Mouse (Mus musculus) yolk sac, embryonic 10.5 days (tissue): ENCODE results near the gene Acad8.

Experiments used
- DNase-seq: peaks from one replicate; pipeline ENCODE4 v3.0.0-alpha.2; 2017; ENCODE audit warnings: low spot score

Gene Acad8

DNA sequence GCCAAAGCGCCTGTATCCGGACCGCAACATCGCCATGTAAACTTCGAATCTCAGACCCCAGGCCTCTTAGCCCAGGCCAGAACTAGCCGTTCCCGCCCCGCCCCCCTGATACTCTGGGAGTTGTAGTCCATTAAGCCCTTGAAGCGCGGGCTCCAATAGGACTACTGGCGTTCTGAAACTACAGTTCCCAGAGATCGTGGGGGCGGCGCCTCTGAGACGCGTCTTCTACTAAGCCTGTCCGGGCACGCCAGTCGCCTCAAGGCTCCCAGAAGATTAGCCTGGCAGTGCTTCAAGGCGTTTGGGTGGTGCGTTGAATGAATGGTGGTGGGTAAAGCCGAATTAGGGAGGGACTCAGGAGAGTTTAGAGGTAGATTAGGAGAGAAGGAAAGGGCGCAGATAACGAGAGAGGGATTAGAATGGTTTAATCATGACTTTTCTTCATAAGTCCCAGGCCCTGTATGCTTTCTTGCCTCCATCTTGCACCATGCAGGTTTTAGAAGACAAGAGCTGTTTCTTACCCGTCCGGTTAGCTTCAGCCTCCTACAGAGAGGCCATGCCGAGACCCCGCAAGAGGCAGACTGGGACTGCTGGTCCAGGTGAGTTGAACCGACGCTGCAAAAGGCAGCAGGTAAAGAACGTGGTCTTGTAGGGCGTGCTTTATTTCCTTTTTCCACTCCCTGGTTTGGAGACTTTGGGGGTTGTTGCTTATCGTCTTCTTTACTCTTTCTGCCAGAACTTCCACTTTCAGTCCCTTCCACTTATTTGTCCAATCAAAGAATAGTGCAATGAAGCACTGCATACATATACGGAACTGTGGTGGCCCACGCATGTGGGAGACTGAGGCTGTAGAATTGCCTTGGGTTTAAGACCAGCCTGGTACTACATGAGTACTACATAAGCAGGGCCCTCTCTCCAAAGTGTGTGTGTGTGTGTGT, at the start of gene Acad8, which contains the start of gene Thyn1:
TSS of gene Acad8 (minus strand) at position 106 of the 935 bp plus-strand sequence.
TSS of gene Thyn1 (plus strand) at position 250 of the 935 bp plus-strand sequence.
- DNase-seq, result peak; percentile 96

DNA sequence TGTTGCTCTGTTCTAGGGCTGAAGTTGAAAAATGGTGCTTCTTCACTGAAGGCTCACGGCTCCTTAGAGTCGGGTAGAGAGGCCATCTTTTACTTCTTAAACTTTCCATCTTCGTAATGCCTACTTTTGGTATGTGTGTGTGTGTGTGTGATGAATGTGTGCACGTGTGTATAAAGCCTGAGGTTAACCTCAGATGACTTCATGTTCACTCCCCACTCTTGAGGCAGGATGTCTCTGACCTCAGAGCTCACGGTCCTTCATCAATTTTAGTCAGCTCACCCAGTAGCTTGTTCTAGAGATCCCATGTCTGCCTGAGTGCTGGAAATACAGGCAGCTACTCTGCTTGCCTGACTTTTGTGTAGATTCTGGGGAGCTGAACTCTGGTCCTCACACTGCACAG, 44.5 kb upstream of the Acad8 start:
- DNase-seq, result no peak

DNA sequence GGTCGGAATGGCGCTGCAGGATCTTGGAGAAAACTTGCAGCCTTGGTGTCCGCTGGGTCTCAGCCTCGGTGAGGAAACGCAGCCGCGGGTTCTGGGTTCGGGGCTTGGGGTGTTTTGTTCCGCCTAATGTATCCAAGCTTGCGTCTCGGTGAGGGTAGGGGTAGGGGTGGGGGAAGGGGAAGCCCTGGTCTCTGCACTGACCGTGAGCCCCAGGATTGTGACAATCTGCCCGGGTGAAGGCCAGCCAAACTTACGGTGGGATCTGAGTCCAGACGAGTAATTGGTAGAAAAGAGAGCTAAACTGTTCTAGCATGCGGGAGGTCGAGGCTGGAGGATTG, 31.4 kb upstream of the Acad8 start:
- DNase-seq, result no peak

DNA sequence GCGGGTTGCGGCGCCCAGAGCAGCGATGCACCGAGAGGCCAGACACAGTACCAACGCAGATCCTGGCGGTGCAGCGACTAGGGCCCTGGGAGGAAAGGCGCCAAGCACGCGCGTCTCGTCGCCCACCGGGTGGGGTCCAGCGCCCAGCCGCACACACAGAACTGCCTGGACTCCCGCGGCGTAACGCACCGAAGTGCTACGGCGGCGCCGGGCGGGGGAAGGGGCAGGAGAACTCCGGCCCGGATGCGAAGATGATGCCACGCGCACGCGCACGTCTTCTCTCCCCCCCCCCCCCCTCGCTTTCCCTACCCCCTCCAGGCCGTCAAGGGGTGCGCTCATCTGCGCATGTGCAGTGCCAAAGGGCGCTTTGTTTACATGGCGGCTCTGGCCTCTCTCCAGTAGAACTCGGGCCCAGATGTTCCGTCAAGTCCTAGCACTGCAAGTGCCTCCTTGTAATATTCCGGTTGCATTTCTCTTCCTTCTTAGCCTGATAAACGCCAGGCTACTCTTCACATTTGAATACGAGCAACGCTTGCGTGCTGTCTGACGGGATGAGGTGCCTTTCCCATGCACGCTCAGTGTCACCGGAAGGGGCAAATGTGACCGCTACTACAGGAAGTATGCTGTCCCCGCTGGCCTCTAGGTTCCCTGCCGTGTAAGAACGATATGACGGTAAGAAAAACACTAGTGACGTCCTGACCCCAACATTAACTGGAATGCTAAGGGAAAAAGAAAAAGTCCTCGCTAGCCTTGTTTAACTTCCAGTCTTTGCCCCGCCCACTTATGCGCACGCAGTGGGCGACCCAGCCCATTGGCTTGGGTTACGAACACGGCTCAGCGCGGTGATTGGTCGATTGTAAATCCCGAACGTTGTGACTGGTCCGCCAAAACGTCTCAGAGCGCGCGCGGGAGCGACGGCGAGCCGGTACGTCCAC, 30.7 kb upstream of the Acad8 start, which contains the start of the genes Vps26b and Ncapd3:
TSS of gene Vps26b (minus strand) at position 238 of the 935 bp plus-strand sequence.
TSS of gene Ncapd3 (plus strand) at position 348 of the 935 bp plus-strand sequence.
- peak; percentile 93 for DNase-seq

DNA sequence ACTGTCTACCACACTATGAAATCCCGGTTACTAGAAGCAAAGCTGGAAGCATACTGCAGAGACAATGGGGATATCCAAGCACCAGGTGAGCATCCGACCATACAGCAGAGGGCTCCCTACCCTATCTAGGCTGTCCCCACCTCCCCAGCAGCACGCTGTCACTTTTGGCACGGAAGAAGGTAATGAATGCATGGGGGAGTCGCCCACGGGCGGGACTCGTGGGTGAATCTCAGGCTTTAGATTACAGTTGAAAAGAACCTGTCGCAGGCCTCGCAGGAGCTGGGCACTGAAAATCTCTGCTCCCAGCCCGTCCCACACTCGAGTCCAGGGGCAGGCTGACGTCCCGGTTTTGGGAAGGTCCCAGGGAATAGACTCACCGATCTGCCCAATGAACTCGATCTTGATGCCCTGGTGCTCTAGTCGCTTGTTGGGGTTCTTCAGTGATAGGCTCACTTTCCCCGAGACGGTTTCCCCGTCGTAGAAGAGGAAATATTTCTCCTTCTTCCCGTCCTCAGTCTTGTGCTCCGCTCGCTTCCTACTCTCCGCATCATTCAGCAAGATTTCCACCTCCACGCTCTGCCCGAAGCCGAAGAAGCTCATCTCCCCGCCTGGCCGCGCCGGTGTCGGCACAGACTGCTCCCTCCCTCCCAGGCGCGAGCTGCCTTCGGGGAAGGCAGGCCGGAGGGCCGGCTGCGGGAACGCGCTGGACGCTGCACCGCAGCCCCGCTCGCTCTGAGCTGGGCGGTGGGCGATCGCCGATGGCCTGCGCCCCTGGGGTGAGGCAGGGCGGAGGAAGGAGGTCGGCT, 29.9 kb upstream of the Acad8 start:
- peak; percentile 18 for DNase-seq

DNA sequence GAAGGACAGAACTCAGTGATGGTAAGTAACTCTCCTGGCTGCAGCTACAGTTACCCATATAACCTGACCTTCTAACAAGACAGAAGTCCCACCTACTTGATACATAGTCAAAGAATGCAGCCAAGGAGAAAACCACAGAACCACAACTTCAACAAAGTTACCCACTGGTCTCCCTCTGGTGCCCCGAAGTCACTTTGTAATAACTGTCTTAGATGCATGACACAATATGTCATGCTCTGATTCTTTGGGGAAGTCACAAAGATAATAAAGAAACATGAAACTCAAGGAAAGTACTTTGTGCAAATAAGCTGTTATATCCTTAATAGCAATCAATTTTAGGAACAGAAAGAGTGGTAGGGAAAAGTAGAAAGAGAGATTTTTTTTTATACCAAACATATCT, 27.3 kb upstream of the Acad8 start:
- DNase-seq, result no peak

DNA sequence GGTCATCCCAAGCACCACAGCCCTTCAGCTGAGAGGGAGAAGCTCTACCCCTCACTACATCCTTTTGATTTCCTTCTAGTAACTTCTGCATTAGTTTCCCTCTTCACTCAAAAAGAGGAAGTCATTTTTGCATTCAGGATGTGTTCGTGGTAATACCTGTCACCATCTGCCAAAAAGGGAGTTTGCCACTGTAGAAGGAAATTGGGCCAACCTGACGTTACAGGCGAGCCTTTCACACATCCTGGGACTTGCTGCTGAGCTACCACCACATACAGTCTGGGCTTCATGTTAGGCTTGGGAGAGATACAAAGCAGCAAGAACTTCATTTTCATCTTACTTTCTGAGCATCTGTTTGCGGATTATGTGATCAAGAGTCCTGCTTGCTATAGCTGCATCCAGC, 24.3 kb upstream of the Acad8 start:
- no peak for DNase-seq

DNA sequence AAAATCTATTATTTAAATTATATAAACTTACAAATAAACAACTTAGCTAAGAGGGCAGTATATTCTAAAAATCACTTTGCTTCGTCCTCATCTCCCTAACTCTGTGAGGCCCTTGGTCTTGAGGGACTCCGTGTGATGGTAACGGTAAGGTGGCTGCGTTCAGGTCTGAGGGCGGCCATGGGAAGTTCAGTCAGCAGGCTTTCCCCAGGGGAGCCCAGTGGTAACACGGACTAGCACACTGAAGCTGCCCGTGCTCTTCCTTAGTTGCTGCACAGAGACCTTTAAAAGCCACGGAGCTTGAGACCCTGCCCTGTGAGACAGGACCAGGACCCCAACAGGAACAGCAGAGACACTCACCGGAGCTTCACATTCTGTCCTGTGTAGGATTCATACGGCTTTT, 19.6 kb upstream of the Acad8 start:
- no peak for DNase-seq

DNA sequence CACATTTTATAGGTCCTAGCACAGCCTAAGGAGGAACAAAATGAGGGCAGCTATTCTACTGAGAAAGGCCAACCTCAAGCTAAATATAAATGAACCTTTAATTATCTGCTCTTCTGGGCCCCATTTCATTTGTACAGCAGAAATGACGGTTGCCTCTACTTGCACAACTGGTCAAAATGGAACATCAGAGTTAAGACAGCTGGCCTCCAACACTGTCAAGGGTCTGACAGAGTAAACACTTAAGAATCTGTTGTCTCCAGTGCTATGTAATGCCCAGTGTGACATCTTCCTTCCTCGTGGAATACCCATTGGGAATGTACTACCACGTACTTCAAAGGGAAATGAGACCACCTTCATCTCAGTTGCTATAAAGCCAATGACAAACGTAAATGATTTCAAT, 12.2 kb upstream of the Acad8 start:
- DNase-seq, result no peak

DNA sequence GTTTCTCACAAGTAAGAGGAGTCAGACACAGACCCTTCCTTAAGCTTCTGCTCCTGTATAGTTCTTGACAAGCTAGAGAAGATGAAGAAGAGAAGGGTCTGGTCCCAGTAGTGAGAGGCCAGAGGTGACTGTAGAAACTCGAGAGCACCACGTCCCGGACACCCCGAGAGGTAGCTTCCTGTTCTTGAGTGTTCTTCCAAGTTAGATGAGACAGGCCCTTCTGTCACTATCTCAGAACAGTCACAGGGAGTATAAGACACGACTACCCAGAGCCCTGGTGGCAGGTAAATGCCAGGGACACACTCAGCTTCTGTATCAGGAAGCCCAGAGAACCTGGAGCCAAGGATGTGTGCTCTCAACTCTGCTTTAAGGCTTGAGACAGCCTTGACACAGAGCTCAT, 9.9 kb upstream of the Acad8 start:
- no peak for DNase-seq

DNA sequence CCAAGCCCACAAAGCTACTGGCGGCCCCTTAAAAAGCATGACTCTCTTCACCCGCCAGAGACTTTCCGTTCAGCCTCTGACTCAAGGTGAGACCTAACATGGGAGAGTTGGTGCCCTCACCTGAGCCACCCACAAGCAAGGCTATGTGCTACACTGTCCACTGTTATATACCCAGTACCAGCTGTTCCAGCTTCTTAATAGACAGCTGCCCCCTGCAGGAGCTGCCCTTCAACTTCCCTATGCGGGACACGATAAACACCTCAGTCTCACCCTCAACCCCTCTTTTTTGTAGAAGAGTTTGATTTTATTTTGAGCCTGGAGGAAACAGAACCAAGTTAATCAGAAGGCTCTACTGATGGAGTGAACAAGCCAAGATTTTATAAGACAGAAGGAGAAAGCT, 7.5 kb upstream of the Acad8 start:
- no peak for DNase-seq

DNA sequence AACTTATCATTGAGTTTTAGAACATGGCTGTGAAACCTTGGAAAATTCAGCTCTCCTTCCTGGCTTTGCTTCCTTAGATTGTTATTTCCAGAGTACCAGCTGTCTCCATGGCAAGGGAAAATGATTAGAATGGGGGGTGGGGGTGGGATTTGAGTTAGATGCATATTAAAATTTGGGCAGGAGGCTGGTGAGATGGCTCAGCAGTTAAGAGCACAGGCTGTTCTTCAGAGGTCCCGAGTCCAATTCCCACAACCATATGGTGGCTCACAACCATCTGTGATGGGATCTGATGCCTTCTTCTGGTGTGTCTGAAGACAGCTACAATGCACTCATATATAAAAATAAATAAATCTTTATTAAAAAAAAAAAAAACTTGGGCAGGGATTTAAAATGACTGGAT, 6.6 kb upstream of the Acad8 start:
- DNase-seq, result no peak

DNA sequence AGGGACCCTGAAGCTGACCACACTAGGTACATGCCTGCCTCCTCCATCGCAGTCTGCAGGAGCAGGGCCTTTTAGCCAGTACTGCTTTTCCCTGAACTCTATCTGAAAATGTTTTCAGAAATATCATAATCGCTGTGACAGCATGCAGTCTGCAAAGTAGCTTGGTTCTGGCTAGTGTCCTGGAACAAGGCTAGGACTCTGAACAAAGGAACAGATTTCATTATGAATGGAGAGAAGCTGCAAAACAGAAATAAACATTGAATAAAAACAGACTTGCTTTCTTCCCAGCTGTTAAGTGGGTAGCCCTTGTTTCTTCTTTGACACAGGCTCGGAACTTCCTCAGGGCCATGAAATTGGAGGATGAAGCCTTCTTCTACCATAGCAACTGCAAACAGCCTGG, 5.9 kb upstream of the Acad8 start:
- no peak for DNase-seq

DNA sequence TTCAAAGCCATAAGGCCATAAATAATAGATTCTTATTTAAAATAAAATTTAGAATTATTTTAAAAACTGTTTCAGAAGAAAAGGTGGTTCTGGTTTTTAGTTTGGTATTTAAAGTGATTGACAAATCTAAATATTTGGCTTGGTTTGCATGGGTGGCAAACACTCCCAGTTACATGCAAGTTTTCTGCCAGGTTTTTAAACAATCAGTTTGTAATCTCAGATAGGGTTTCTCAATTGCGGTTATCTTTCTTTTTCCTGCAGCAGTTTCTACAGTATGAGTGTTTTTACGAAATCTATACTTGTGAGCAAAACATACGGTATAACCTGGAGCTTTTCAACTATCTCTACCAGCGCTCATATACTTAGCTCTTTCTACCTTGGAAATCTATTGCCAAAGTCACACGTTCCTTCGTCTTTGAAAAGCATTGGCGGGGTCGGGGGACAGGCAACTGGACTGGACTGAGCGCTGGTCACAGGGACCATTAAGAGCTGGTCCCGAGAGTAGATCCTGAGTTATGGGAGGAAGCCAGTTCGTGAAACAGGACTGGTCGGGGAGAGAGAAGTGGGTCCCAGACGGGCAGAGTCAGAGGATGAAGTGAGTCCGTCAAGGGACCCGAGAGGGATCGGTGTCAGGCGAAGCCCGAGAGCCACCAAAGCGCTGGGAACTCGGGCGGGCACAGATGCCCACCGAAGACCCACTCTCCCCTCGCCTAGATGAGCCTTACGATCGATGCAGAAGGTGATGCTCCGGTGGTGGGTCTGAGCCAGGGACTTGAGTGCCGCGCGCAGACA, 501 bp downstream of the Acad8 start:
- no peak for DNase-seq

DNA sequence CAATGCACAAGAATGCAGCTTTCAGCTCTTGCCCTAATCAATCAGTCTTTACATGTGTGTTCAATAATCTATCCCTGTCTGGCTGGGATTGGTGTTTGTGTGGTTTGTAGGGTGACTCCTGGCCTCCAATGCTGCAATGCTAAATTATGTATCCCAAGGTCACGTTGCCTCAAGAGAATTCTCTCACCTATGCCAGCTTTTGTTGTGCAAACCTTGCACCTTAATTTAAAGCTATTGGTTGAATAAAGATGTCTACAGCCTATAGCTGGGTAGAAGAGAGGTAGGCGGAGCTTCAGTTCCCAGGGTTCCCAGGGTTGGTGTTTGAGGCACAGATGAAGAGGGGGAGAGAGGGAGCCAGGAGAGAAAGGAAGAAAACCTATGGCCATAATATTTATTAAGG, 1.9 kb downstream of the Acad8 start:
- no peak for DNase-seq

DNA sequence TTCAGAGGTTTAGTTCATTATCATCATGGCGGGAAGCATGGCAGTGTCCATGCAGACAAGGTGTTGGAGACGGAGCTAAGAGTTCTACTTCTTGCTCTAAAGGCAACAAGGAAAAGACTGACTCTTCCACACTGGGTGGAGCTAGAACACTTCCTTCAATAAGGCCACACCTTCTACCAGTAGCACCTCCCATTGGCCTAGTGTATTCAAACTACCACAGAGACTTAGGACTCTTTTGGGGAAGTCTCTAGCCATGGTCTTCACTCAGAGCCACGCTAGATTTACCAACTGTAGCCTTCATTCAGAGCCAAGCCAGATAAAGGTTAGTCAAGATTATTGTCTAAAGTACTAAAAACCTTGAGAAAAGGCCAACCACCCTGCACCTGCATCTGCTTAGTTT, 2.3 kb downstream of the Acad8 start:
- no peak for DNase-seq

DNA sequence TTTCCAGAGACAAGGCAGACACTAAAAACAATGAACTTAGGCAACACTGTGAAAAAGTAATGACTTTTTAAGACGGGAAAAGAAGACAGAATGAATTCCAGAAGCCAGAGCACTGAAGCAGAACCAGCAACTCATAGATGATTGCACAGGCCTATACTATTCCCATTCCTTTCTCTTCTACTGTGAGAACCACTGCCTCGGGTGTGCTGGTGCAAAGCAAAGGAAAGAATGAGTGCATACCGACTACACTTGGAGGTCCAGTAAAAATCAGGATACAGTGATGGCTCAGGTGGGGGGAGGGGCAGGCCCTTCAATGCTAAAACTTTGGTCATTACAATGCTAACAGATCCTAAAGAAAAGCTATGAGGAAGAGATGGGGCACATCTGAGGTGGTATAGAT, 5.5 kb downstream of the Acad8 start:
- no peak for DNase-seq

DNA sequence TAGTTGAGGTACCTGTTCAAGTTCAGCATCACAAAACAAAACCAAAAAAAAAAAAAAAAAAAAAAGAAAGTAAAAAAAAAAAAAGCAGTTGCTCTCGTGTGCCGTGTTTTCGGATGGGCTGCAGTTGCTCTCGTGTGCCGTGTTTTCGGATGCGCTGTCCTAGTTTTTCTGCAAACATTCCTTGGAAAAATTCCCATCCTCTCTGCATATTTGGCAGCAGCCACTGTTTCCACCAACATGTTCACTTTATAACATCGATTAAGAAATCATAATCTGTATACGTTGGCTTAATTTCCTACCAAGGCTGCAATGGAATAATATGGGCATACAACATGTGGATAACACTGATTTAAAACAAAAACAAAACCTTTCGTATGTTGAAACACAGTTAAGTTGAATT, 6.2 kb downstream of the Acad8 start:
- DNase-seq, result no peak

DNA sequence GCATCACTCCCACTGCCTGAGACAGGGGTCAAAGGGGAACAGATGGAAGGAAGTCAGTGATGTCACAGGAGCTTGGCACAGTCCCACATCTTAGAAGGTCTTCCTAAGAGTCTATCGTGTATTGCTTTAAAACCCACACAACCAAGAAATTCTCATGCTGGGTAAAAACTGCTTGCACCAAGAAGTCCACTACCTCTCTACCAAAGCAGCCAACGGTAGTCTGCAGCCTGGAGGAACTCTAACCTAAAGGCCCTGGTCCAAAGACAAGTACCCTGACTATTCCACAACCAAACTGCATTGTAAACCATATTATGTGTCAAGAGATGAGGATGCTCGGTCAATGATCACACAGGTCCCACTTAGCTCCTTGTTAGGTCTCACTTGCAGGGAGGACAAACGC, 9.2 kb downstream of the Acad8 start:
- DNase-seq, result no peak

DNA sequence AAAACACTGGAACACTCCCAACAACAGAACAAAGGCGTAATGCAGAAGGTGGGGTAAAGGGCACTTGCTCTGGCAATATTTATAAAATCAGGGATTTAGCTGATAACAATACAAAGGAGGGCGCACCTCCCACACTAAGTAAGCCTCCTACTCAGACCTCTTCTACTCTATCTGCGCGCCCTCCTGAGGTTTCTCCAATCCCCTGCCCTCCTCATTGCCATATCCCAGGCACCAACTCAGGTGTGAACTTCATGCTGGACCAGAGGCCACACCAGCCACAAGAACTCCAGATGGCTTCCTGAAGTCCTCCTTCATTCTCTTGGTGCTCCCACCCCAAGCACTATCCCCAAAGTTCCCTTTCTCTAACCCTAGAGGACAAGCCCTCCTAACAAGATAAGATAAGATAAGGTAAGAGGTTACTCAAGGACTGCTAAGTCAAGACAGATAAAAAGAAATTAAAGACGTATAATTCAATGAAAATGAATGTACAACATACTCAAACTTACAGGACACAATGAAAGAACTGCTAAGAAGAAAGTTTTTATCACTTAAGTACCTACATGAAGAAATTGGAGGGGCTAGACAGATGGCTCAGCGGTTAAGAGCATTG, 13.6 kb downstream of the Acad8 start:
- no peak for DNase-seq
